Mouse (Mus musculus) G1E (cell line): ENCODE measurements around the gene Acadm.

Source experiments
- CTCF ChIP-seq: IDR thresholded peaks from 2 replicates; pipeline ENCODE4 v1.5.1; 2012; ENCODE audit warnings: low read depth, low read length, inconsistent platforms, mixed read lengths
- GATA1 ChIP-seq: IDR thresholded peaks from 2 replicates; pipeline ENCODE4 v1.6.1; 2012; ENCODE audit warnings: borderline replicate concordance, low read length, inconsistent platforms, mixed read lengths
- GATA2 ChIP-seq: IDR thresholded peaks from 2 replicates; pipeline ENCODE4 v1.6.1; 2012; ENCODE audit warnings: low read depth, low read length, inconsistent platforms, borderline replicate concordance
- TAL1 ChIP-seq: conservative IDR thresholded peaks from 2 replicates; pipeline ENCODE4 v1.6.1; 2012; ENCODE audit warnings: low read depth, low read length, inconsistent platforms, mixed read lengths

DNA sequence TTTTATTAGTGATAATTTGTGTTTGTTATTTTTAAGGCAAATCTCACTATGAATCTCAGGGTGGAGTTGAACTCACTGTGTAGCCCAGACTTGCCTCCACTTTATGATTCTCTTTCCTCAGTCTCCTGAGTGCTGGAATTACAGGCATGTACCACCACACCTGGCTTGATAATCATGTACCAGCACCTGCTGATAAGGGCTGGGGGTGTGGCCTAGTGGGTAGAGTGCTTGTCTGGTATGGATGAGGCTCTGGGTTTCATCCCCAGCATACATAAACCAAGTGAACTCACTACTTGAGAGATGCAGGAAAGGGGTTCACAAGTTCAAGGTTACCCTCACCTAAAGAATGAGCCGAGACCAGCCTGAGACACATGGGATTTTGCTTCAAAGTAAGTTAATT, 42.5 kb downstream of the Acadm start:
- TF ChIP-seq CTCF = no peak
- TF ChIP-seq GATA2 = no peak
- no peak for TF ChIP-seq TAL1
- TF ChIP-seq GATA1 = no peak
